Mouse (Mus musculus): ENCODE measurements around the gene Rsrc1.
A peak's percentile ranks its signal among the peaks of the same experiment; 100 is the strongest.

The Rsrc1 gene

DNA sequence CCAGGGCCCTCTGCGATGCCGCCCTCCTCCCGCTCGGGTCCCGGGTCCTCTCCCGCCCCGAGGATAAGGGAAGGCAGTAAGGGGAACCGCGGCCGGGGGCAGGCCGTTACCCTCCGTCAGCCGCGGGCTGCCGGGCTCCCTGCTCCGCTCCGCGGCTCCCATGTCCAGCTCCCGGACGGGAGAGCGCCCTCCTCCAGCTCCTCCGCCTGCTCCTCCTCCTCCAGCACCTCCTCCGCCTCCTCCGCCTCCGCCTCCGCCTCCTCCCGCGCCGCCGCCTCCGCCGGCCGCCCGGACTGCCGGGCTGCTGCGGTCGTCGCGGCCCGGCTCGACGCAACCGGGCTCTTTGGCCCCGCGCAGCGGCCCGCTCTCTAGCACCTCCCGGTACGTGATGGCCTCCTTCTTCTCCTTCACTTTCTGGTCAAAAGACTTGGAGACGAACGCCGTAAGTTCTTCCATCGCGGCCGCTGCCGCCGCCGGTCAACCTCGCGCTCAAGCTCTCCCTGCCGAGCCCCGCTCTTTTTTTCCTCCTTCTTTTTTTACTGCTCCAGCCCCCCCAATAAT is at the start of gene Rsrc1:
Gene Rsrc1, plus strand, starts transcription at position 290 of the 561 bp plus-strand sequence.
- no peak for DNase-seq (ENCODE audit: low spot score in 2 of 2)

DNA sequence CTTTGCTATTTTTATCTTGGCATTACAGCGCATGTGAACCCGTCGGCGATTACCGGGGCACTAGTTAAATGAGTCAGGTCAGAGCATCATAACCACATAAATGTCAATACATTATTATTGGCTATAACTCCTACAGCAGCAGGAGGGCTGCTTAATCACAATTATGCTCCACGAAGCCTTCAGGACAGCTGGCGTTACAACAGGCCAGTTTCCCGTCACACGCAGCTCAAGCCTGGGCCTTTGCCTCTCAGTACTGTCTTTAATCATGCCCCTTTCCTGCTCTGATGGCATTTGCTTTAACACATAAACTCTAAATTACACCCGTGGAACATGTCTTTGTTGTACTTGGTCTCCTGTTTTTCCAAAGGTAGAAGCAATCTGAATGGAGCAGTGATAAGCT is 41.5 kb upstream of the Rsrc1 start:
- no peak for DNase-seq (ENCODE audit: low spot score in 2 of 2)

DNA sequence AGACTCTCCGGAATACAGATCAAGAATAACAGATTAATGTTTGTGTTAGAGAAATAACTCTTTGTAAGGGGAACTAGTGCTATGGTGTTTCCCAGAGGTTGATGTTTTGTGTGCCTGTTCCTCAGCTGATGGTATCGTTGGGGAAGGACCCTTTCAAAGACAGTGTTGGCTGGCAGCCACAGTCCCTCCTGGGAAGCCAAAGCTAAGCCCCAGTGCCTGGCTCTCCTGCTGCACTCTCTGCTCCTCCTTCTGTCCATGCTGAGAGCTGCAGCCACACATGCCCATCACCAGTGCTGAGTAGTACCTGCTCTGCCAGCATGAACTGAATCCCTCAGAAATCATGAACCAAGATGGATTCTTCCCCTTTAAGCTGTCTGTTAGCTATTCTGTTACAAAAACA is 26.1 kb upstream of the Rsrc1 start:
- no peak for DNase-seq (ENCODE audit: low spot score in 2 of 2)

DNA sequence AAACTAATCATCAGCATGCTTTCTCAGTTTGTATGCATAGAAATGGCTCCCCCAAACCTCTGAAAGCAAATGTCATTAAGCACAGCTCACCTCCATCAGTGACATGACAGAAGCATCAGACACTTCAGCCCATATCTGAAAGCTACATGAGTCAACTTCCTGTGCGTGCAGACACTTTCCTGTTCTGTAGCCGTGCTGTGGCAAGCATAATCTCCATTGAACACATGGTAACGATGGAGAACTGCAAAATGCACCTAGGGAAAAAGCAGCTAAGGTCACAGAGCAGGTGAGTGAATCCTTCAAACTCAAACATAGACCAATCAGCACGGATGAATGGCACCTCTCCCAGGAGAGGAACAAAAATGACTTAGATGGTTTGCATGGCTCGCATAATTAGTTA is 21.2 kb upstream of the Rsrc1 start:
- DNase-seq (ENCODE audit: low spot score in 2 of 2): no peak

DNA sequence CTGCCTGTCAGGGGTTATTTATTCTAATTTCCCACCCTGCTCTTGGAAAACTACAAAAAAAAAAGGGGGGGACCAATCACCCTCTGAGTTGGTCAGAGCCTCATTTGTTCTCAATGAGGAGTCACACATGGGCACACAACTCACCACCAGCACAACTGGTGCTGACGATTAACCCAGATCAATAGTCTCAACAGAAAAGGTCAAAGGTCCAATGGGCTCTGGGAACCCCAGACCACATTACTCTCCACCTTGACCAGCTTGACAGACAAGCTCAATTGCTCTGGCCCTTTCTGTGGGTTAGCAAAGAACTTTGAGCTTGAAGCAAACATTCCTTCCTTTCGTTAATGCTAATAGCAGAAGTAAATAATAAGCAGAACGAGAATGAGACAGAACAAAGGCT is 16.3 kb upstream of the Rsrc1 start:
- DNase-seq (ENCODE audit: low spot score in 2 of 2): no peak

DNA sequence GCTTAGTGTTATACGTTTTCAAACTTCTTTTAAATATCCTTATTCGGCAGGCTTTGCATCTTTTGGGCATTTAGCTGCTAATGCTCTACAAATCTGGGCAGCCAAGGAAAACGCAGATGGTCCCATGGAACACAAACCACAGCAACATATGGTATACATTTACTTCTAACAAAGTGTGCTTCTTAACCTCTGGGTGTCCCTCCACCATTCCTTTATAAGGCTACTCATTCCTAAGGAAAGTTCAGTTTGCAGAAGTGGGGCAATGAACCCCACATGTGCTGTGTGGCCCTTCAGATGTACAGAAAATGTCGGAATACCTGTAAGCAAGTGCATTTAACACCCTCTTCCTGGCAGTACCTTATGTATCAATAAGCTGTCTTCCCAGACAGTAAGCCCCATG is 13.7 kb upstream of the Rsrc1 start:
- no peak for DNase-seq (ENCODE audit: low spot score in 2 of 2)

DNA sequence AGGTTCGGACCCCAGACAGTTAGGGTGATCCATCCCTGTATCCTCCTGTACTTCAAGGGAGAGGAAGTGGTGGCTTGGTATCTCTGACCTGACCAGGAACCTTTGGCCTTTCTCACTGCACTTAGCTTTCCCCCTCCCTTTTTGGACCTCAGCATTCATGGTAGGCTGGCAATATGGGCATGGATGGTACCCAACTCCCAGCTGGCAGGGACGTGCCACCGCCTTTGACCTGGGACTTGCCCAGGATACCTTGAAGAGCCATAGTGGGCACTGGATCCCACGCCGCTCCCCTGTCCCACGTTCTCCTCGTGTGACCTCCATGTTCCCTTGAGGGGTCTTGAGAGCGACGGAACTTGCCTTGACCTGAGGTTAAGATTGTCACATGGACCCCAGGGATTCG is 10.9 kb upstream of the Rsrc1 start:
- DNase-seq (ENCODE audit: low spot score in 2 of 2): no peak

DNA sequence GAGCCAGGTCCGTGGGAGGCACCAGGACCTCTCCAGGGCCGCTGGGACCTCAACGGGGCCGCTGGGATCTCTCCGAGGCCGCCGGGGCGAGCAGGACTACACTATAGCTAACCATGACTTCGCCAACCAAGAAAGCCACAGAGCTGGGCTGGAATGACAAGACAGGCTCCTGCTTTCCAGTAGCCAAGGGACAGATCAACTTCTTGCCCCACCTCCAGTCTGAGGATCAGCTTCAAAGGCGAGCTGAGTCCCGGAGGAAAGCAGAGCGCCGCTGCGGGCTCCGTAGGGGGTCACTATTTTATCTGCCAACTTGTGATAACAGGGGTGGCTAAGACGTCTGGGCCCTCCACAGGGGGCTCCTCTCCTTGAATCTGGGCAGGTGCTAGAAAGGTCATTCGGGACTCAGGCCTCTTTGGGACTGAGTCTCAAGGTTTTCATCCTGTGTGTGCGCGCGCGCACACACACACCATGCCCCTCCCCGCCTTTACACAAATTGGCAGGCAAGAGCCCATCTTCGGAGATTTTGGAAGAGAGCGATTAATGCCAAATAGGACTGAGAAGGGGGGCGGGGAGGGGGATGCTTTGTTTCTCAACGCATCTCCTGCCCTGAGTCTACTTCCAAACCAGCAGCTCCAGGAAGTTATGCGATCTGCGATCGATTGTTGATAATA is 10.4 kb upstream of the Rsrc1 start:
- DNase-seq (ENCODE audit: low spot score in 2 of 2): no peak

DNA sequence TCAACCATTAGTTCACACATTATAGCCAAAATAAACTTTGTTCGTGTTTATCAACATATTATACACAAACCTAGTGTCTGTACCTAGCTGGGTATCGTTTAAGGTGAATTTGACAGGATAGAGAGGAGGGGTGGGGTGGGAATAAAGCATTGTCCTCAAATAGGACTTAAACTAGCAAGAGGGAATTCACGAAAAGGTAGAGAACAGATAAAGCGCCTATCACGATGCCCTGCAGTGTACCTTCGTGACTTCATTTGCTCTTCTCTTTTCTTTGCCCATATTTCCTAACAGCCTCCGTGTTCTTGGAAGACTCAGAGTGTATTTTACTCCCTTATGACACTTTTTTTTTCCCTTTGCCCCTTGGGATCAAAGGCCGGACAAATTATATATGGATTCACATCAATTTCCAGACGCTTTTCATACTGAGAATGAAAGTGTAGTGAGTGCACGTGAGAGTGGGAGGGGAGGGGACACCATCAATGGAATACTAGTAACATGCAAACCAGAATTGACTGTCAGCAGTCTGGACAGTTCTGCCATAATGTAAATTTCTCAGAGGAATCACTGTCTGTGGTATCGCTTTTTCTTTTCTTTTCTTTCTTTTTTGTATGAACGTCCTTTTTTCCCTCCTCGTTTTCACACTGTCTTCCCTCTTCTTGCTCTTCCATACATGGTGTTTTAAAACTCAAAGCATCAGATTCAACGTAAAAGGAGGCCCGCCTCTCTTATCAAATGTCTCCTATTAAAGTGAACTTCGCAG is 8.8 kb upstream of the Rsrc1 start:
- DNase-seq (ENCODE audit: low spot score in 2 of 2): no peak

DNA sequence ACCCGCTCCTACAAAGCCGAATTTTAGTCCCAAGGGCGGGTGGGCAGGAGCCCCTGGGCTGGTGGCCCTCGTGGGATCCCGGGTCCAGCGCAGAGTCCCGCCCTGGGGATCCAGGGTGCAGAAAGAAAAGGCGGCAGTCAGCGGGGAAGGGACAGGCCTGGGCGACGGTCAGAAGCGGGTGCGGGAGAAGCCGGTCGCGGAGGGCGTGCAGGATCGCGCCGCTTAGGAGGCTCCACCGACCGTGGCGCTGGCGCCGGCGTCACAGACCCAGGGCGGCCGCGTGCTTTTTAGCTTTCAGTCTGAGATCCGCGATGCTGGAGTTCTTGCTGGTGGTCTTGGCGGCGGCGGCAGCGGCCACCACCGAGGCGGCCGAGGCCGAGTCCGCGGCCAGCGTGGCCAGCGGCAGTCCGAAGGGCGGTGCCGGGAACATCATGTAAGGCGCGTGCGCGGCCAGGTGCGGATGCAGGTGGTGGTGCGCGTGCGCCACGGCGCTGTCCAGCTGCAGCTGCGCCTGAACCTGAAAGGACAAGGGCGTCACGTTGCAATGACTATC is 7.7 kb upstream of the Rsrc1 start:
- DNase-seq (ENCODE audit: low spot score in 2 of 2): peak in 1 of 2 experiments; percentile 26

DNA sequence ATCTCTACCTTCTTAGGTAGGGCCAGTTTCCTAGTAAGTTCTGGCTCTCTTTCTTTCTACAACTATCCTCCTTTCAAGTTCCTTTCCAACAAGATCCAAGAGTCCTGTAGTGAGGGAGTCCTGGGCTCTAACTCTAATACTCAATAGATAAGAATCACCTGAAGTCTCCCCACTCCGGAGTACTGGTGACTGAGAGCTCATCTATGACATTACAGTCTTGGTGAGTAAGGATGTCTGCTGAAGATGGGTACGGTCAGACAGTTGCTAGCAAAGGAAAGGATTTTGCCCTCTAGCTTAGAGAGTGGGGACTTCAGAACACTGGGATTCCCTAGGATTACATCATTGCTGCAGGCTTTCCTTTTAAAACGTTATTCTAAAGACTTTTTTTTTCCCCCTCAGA is 6.7 kb upstream of the Rsrc1 start:
- DNase-seq (ENCODE audit: low spot score in 2 of 2): no peak

DNA sequence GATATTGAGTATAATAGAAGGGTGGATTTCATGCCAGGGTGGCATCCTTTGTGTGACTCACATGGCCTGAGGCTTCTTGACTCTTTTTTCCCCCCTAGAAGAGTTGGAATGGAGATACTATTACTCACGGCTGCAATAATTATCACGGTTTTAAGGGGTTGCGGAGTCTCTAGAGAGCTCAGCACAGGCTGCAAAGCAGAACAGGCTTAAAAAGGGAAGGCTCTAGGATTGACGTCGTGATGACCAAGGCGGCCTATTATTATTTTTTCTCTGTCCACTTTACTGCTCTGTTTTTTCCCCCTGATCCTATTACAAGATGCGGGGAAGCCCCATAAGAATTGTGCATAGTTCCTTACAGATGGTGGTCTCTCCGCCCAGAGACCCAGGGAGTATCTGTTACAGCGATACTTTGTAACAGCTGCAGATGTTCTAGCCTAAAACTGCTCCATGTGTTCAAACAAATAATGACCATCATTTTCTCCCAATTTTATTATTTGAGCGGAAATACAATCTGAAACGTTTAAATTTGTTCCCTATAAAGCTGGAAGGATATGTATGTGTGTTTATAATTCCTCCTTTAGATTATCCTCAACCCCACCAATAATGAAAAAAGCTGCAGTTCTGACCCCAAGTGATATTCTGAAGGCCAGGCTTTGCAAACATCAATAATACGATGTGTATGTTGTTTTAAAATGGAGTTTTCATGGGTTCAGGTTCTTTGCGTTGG is 4.1 kb upstream of the Rsrc1 start:
- no peak for DNase-seq (ENCODE audit: low spot score in 2 of 2)

DNA sequence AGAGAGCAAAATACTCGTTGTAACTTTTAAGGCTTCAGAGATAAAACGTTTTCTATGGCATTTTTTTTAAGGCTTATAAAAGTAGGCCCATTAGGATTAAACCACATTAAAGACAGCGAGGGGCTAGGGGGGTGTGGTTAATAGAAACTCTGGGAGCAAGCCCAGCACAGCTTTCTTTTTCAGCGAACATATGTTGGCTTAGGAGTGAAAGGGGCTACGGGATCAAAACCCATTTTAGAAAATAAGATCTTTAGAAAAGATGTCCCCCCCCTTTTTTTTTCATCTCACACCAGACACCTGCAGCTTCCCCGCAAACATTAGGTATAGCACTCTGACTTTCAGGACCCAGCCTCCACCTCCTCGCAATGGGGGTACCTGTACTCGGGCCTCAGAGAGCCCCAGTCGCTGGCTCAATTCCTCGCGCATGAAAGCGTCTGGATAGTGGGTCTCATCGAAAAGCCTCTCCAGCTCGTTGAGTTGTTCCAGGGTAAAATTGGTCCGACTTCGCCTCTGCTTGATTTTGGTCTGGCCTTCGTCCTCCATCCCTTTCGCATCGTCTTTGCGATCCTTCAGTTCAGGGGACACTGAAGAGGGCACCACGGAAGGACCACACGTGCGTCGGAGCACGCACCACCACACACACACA is 3.3 kb upstream of the Rsrc1 start:
- DNase-seq (ENCODE audit: low spot score in 2 of 2): no peak

DNA sequence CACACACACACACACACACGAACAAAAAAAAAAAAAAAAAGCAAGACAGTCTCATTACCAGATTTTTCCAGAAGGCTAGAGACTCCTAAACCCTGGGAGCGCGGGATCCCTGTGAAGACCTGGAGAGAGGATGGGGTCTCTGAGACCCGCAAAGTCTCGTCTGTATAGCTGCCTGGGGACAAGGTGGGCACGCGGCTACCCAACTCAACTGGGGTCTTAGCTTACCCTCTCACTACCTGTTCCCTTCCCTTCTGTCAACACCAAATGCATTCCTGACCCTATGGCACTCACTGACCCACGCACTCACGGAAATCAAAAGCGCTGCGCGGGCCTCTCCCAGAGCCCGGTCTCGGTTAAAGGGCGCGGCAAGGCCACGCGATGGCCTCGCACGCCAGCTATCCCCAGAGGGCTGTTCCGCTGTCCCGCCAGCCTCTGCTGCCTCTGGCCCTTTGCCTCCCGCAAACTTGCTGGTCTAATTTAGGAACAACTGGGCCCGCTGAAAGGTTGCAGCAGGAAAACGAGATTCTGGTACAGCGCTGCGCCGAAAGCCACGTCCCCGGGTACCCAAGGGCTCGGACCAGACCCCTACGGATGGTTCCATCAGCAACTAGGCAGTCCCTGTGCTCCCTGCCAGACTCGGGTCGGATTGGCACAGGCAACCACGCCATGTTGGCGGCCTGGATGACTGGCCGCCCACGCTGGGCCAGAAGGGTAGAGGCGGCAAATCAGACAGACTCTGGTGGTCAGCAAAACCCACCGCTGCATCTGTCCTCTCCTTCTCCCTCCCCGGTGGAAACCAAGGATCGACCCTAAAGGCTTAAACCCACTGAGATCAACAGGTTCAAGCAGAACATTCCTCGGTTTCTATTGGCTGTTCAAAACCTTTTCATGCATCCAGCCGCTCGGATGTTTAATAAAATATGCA is 2.5 kb upstream of the Rsrc1 start:
- no peak for DNase-seq (ENCODE audit: low spot score in 2 of 2)

DNA sequence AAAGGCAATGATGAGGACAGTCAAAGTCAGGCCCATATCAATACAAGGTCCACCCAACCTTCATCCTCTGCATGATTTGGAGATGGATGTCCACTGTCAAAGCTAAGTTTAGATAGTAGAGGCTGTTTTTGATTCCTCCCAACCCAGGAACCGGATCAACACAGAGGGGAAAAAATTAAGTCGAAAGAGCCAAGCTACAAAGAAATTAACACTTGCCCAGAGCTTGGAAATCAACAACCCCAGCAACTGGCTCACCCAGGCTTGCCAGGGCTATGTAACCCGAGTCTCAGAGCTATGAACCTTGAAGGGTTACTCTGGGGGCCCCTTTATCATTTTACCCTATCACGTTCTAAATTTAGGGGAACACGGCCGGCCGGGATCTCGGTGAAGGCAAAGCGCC is 1.7 kb upstream of the Rsrc1 start:
- no peak for DNase-seq (ENCODE audit: low spot score in 2 of 2)

DNA sequence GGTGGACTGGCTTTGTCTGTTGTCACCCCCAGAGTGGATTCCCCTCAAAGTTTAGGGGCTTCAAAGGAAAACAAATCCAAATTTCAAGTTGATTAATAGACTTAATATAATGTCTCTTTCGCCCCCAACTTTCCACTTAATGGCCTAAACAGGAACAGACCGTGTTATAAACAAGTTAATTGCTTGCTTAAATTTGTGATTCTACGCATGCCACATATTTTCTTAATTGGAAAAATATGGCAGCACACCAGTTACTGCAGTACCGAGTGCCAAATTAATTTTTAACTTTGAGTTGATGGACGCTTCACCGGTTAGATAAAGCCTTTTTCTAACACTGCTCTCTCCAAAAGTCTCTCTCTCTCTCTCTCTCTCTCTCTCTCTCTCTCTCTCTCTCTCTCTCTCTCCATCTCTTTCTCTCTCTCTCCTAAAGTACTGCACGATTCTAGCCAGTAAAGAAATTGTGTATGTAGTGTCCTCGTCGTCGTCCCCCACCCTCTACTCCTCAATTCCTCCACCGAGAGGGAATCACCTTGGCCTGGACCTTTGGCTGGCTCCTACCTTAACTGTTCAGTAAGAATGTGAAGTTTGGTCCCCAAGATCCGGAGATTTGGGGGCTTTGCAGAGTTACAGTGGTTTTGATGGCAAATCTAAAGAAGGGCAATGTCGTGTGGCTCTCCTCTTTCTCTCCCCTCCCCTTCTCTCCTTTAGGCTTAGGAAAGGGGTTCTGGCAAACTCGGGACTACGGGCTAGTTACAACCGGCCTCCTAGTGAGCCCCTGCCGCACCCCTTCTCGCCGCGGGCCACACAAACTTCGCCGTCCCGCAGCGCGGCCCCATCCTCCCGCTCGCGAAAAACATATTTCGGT is 847 bp upstream of the Rsrc1 start:
- DNase-seq (ENCODE audit: low spot score in 2 of 2): no peak

DNA sequence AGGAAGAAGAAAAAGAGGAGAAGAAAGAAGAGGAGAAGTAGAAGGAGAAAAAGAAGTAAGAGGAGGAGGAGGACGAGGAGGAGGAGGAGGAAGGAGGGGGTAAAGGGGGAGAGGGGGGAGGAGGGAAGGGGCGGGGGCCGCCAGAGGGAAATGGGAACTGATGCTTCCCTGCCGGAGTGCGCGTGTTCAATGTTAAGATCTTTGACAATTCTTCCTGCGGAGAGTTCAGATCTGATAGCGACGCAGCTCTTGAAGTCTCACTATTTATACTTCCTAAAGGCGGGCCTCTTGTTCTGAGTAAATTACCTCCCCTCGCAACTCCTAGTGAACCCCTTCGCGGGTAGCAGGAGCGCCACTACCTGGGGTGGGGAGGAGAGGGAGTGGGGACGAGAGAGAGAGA is 516 bp downstream of the Rsrc1 start, which contains the start of gene Shox2:
Gene Shox2, minus strand, starts transcription at position 66 of the 400 bp plus-strand sequence.
- no peak for DNase-seq (ENCODE audit: low spot score in 2 of 2)

DNA sequence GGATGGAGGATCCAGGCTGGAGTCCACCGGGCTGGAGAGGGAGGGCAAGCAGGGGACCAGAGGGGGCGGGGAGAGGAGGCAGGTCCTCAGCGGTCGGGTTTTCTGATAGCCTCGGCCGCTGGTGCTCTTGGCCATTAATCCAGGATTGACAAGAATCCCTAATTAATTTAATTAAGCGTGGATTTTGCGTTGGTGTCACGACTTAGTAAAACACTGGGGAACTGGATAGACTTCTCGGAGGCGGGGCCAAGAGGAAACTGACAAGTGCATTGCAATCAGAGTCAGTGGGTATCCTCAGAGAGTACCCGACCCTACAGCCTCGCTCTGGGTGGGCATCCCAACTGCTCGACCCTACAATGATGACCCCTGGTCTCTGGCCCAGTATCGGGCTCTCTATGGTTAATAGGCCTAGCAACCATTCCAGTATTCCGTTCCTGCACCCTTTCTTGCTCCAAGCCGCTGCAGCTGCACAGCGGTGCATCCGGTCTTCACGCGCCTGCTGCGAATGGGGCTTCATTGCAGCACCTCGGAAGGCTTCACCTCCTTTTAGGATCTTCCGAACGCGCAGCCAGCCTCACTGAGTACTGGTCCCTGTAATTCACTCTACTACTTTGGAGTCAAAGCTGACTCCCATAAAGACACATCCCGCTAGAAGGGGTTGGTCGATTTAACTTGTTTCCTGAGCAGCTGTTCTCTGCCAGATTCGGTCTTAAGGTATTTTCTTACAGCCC is 1.2 kb downstream of the Rsrc1 start:
- DNase-seq (ENCODE audit: low spot score in 2 of 2): peak in 1 of 2 experiments; percentile 31

DNA sequence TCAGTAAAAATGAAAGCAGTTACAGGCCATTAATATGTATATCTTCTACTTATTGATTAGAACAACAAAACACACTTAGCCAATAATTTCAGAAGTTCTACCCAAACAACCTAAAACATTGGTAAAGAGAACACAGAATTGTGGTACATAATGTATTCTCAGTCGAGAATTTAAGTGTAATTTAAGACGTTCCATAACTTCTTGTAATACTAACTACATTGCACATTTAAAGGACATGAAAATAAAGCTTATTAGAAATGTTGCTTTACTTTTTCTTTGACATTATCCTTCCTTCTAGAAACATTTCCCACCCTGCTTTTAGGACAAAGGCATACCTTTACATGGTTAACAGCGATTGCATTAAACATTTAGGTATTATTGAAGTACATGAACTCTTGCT is 2.3 kb downstream of the Rsrc1 start:
- DNase-seq (ENCODE audit: low spot score in 2 of 2): no peak
